Mouse (Mus musculus) heart, embryonic 12.5 days (tissue): ENCODE measurements around the gene D430041D05Rik. TPM values are rescaled to one million over a fixed set of nuclear protein-coding genes. Genes with fewer than 3 reads are reported as not detected.

Experiments
- ATAC-seq: fragments of 200-750 bp; cut with Nextera tagmentation; 2 replicates; pipeline ENCODE4 v1.8.0; 2017; ENCODE audit warnings: moderate TSS enrichment, moderate library complexity; ENCODE audit not compliant: insufficient number of reproducible peaks, low FRiP score
- H3K27ac ChIP-seq: fragments of 300-500 bp; sonication (generic); 2 replicates; pipeline ENCODE4 v1.5.1; 2016; ENCODE audit warnings: mild to moderate bottlenecking, moderate library complexity; ENCODE audit not compliant: poor library complexity, severe bottlenecking
- H3K27me3 ChIP-seq: fragments of 300-500 bp; sonication (generic); replicated peaks from 2 replicates; pipeline ENCODE4 v1.6.1; 2016; ENCODE audit warnings: mild to moderate bottlenecking, moderate library complexity
- H3K36me3 ChIP-seq: fragments of 300-500 bp; sonication (generic); 2 replicates; pipeline ENCODE4 v1.6.1; 2016; ENCODE audit warnings: mild to moderate bottlenecking, moderate library complexity
- H3K4me1 ChIP-seq: fragments of 300-500 bp; sonication (generic); replicated peaks from 2 replicates; pipeline ENCODE4 v1.6.1; 2016; ENCODE audit warnings: mild to moderate bottlenecking
- H3K4me2 ChIP-seq: fragments of 300-500 bp; sonication (generic); 2 replicates; pipeline ENCODE4 v1.6.1; 2016; ENCODE audit warnings: mild to moderate bottlenecking, moderate library complexity
- H3K4me3 ChIP-seq: fragments of 300-500 bp; sonication (generic); 2 replicates; pipeline ENCODE4 v1.5.1; 2016; ENCODE audit warnings: mild to moderate bottlenecking
- H3K9ac ChIP-seq: fragments of 300-500 bp; sonication (generic); 2 replicates; pipeline ENCODE4 v1.6.1; 2016; ENCODE audit warnings: mild to moderate bottlenecking, moderate library complexity
- H3K9me3 ChIP-seq: fragments of 300-500 bp; sonication (generic); replicated peaks from 2 replicates; pipeline ENCODE4 v1.6.1; 2016; ENCODE audit warnings: mild to moderate bottlenecking, moderate library complexity
- WGBS: fragments of 180-500 bp; shearing (Covaris S2); methylation state at CpG from one replicate; pipeline ENCODE4 v1.1.7; 2016; 5-methylcytosine and 5-hydroxymethylcytosine counted together
- polyA plus RNA-seq: library from polyadenylated mRNA; unstranded; fragments of >200 nt; fragmentation: Nextera tagmentation; extraction: Ambion mirVana; gene quantifications from 2 replicates; pipeline ENCODE4 v1.2.1, GENCODE M21; 2016

D430041D05Rik gene
- polyA plus RNA-seq, 1 experiment from 2014 or later, result 0.04 TPM

DNA sequence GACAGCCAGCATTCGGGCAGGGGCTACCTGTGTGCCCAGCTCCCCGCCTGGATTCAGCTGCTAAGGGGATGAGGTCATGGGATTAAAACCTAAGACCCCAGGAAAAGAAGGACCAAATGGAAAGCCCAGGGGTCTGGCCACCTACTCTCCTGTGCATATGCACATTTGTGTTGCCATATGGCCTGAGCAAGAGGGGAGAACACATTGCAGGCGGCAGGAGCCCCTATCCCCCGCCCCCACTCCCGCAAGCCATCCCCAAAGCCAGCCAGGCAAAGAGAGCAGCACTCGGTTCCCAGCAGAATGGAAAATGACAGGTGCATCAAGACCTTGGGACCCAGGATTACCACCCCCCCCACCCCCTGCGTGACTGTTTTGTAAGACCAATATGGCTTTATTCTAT is 31.5 kb downstream of the D430041D05Rik start:
- no peaks in the 10 kb centered on the region for H3K9me3 ChIP-seq
- H3K27me3 ChIP-seq, result peaks cover 14% of the 10 kb centered on the region
- no peak overlapping the region for H3K27ac ChIP-seq
- H3K4me1 ChIP-seq, result no peaks in the 10 kb centered on the region
- no peaks in the 10 kb centered on the region for H3K36me3 ChIP-seq
- WGBS, result 16% methylated on average over 7 of the region's 7 CpGs
- no peak overlapping the region for H3K4me2 ChIP-seq
- no peak for ATAC-seq
- H3K4me3 ChIP-seq, result no peak overlapping the region
- H3K9ac ChIP-seq, result no peak overlapping the region

DNA sequence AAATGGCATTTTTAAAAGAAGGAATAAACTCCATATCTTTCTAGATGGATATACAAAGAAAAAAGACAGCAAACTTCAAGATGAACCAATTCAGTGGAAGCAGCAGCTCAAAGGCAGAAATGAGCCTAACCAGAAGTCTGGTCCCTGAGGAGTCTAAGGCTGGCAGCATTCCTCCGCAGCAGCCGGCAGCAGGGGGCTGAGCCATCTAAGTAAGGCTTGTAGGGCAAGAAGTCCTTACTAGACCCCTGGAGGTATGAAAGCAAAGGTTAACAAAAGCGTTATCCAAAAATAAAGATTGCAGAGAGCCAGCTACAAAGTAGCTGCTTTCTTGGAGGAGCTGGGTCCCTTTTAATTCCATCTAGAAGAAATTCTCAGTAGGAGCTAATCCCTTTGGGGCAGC is 32.0 kb downstream of the D430041D05Rik start:
- Histone ChIP-seq H3K4me2 (no peak overlapping the region), H3K36me3 (no peaks in the 10 kb centered on the region), H3K27me3 (peaks cover 14% of the 10 kb centered on the region), H3K9me3 (no peaks in the 10 kb centered on the region), H3K27ac (no peak overlapping the region), H3K4me3 (no peak overlapping the region), H3K4me1 (no peaks in the 10 kb centered on the region), H3K9ac (no peak overlapping the region)
- no peak for ATAC-seq
- WGBS, result 5% methylated on average over 3 of the region's 3 CpGs

DNA sequence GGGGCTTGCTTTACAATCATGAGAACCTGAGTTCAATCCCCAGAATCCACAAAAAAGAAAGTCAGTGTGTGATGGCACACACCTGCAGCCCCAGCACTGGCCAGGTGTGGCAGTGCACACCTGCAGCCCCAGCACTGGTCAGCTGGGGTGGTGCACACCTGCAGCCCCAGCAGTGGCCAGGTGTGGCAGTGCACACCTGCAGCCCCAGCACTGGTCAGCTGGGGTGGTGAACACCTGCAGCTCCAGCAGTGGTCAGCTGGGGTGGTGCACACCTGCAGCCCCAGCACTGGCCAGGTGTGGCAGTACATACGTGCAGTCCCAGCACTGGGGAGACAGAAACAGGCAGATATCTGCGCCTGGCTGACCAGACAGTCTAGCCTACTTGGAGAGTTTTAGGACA is 32.8 kb downstream of the D430041D05Rik start:
- ATAC-seq, result no peak
- Histone ChIP-seq H3K9ac (no peak overlapping the region), H3K9me3 (no peaks in the 10 kb centered on the region), H3K36me3 (no peaks in the 10 kb centered on the region), H3K27ac (no peak overlapping the region), H3K4me2 (no peak overlapping the region), H3K4me1 (no peaks in the 10 kb centered on the region), H3K4me3 (no peak overlapping the region), H3K27me3 (peaks cover 14% of the 10 kb centered on the region)
- 68% methylated on average over 2 of the region's 2 CpGs for WGBS

DNA sequence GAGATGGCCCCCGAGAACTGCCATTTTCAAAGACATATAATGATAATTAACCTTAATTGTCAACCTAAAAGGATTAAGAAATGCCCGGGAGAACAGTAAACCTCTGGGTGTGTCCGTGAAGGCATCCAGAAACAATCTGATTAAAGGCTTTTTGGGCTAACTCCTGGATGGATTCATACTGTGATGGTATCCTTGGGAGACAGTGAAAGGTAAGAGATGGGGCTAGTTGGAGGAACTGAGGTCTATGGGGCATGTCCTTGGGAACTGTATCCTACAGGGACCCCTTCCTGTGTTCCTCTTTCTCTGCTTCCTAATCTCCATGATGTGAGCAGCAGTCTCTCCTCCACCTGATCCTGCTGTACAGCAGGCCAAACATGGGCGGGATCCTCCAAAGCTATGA is 38.7 kb downstream of the D430041D05Rik start:
- no peak overlapping the region for H3K27ac ChIP-seq
- H3K9me3 ChIP-seq, result no peaks in the 10 kb centered on the region
- H3K9ac ChIP-seq, result no peak overlapping the region
- no peak for ATAC-seq
- H3K4me1 ChIP-seq, result peaks cover 5% of the 10 kb centered on the region; the same call in 1 of the 2 replicates
- 79% methylated on average over 4 of the region's 4 CpGs for WGBS
- H3K27me3 ChIP-seq, result no peaks in the 10 kb centered on the region
- no peaks in the 10 kb centered on the region for H3K36me3 ChIP-seq
- H3K4me2 ChIP-seq, result no peak overlapping the region
- H3K4me3 ChIP-seq, result no peak overlapping the region

DNA sequence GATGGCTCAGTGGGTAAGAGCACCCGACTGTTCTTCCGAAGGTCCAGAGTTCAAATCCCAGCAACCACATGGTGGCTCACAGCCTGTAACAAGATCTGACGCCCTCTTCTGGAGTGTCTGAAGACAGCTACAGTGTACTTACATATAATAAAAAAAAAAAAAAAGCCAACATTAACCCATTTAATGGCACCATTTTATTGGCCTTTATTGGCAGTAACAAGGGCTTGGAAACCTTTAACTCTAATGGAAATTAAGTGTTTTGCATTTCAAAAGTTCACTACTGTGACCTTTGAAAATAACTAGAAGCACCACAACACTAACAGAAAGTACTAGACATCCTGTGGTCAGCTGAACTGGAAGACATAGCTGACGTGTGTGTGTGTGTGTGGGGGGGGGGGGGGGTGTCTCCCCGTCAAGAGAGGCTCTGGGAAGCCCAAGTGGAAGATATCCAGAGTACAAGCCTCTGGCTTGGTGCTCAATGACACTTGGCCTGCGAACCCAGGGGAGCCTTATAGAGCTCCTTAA is 39.1 kb downstream of the D430041D05Rik start:
- no peak overlapping the region for H3K4me3 ChIP-seq
- 68% methylated on average over 6 of the region's 6 CpGs for WGBS
- ATAC-seq, result no peak
- no peak overlapping the region for H3K27ac ChIP-seq
- H3K9ac ChIP-seq, result no peak overlapping the region
- H3K27me3 ChIP-seq, result no peaks in the 10 kb centered on the region
- peaks cover 5% of the 10 kb centered on the region; the same call in 1 of the 2 replicates for H3K4me1 ChIP-seq
- H3K36me3 ChIP-seq, result no peaks in the 10 kb centered on the region
- no peaks in the 10 kb centered on the region for H3K9me3 ChIP-seq
- H3K4me2 ChIP-seq, result no peak overlapping the region

DNA sequence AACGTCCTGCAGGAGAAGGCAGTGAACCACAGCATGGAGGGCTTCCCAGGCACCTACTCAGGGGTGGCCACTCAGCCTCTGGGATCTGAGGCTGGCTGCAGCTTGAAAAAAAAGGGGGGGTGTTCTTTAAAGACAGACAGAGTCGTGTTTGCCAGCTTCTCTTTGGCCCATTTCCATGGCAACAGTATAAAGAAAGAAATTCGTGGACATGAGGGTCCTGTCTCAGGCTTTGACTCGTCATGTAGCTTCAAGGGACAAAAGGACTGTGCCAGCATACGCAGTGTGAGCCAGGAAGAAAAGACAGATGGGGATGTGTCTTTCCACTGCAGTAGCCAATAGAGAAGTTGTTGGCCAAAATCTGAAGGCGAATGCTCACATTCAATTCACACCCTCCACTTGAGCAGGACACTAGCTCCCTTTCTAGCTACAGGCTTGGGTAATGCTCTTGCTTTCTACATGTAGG is 42.9 kb downstream of the D430041D05Rik start:
- Histone ChIP-seq H3K36me3 (no peaks in the 10 kb centered on the region), H3K4me2 (no peak overlapping the region), H3K9me3 (no peaks in the 10 kb centered on the region), H3K9ac (no peak overlapping the region), H3K27ac (no peak overlapping the region), H3K4me1 (peaks cover 5% of the 10 kb centered on the region; the same call in 1 of the 2 replicates), H3K4me3 (no peak overlapping the region), H3K27me3 (no peaks in the 10 kb centered on the region)
- ATAC-seq, result no peak
- 43% methylated on average over 6 of the region's 6 CpGs for WGBS

DNA sequence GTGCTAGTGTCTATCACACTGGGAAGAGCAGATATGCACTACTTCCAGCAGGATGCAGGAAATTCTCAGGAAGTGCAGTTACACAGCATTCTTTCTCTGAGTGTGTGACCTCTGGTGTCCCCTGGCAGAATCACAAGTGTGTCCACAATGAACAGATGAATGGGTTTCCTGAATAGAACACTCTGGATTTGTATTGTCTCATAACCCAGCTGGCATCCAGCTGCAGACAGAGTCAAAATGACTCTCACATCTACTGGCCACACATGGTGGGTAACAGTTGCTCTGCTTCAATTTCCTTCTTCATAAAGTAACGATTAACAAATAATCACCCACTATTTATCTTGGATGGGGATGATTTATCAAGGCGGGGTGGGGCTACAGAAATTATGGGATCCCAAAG is 43.5 kb downstream of the D430041D05Rik start:
- Histone ChIP-seq H3K4me1 (peaks cover 5% of the 10 kb centered on the region; the same call in 1 of the 2 replicates), H3K36me3 (no peaks in the 10 kb centered on the region), H3K27me3 (no peaks in the 10 kb centered on the region), H3K4me3 (no peak overlapping the region), H3K27ac (no peak overlapping the region), H3K9ac (no peak overlapping the region), H3K4me2 (no peak overlapping the region), H3K9me3 (no peaks in the 10 kb centered on the region)
- 77% methylated on average over 2 of the region's 2 CpGs for WGBS
- no peak for ATAC-seq

DNA sequence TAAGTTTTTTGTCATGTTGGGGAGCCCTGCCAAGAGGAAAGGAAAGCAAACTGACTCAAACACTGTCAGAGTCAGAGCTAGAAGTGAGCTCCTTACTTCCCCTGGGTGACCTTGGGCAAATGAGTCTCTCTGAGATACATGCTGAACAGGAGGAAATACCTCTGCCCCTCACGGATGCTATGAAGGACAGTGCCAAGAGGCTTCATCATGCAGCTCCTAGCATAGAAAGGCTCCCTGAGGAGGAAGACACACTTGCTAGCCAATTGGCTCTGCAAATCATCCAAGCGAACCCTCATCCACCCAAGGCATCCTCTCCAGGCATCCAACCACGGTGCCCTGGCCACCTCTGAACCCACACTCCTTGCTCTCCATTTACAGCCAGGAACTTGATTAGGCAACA is 51.5 kb downstream of the D430041D05Rik start:
- Histone ChIP-seq H3K4me1 (no peaks in the 10 kb centered on the region), H3K36me3 (no peaks in the 10 kb centered on the region), H3K9ac (no peak overlapping the region), H3K27me3 (no peaks in the 10 kb centered on the region), H3K4me3 (no peak overlapping the region), H3K27ac (no peak overlapping the region), H3K4me2 (no peak overlapping the region), H3K9me3 (no peaks in the 10 kb centered on the region)
- ATAC-seq, result no peak
- 79% methylated on average over 3 of the region's 3 CpGs for WGBS

DNA sequence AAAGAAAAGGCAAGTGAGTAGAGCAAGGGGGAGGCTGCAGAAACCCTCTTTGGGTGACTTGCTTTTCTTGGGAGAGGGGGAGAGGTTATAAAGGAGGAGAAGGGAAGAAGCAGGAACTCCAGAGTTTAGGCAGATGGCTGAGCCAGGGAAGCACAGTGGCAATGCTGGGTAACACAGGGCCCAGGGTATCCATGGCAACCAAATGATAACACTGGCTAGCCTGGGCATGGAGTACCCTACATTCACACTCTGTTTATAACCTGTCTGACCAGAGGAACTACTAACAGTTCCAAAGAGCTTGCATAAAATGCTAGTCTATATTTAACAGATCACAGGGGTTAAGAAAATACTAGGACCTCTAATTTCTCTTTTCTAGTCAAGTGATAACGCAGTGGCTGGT is 51.9 kb downstream of the D430041D05Rik start:
- no peaks in the 10 kb centered on the region for H3K36me3 ChIP-seq
- H3K4me2 ChIP-seq, result no peak overlapping the region
- H3K27ac ChIP-seq, result no peak overlapping the region
- H3K4me1 ChIP-seq, result no peaks in the 10 kb centered on the region
- no peaks in the 10 kb centered on the region for H3K27me3 ChIP-seq
- 84% methylated on average over 1 of the region's 1 CpGs for WGBS
- H3K9me3 ChIP-seq, result no peaks in the 10 kb centered on the region
- no peak for ATAC-seq
- H3K4me3 ChIP-seq, result no peak overlapping the region
- no peak overlapping the region for H3K9ac ChIP-seq

DNA sequence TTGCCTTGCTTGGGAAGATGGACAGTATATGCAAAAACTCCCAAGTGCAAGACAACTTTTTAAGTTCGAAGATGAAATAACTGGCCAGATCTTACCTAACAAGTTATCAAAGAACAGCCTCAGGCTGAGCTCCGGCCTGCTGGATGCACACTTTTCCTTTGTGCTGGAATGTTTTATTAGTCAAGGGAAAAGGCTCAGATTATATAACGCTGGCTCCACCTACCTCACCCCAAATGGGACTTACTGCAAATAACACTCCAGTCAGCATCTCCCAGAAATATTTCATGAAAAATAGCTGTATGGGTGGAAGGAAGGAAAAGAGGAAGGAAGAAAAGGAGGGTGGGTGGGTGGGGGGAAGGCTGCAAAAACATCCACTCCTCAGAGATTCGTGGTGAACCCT is 54.3 kb downstream of the D430041D05Rik start:
- Histone ChIP-seq H3K9ac (no peak overlapping the region), H3K4me1 (no peaks in the 10 kb centered on the region), H3K4me2 (no peak overlapping the region), H3K9me3 (no peaks in the 10 kb centered on the region), H3K4me3 (no peak overlapping the region), H3K27me3 (no peaks in the 10 kb centered on the region), H3K27ac (no peak overlapping the region), H3K36me3 (no peaks in the 10 kb centered on the region)
- ATAC-seq, result no peak
- WGBS, result 76% methylated on average over 4 of the region's 4 CpGs

DNA sequence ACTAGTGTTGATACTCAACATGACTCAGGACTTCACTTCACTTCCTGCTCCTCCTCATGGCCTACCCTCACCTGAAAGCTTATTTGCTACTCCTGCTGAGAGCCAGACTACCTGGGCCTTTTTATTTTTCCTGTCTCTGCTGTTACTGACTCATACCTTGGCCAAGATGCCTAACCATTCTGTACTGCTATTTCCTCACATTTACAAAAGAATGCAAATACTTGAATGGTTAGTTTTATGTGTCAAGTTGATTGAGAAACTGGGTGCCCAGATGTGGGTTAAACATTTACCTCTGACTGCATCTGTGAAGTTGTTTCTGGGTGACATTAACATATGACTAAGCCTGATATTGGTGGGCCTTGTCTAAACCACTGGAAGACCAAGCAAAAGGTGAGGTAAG is 56.7 kb downstream of the D430041D05Rik start:
- no peaks in the 10 kb centered on the region for H3K9me3 ChIP-seq
- H3K27ac ChIP-seq, result no peak overlapping the region

DNA sequence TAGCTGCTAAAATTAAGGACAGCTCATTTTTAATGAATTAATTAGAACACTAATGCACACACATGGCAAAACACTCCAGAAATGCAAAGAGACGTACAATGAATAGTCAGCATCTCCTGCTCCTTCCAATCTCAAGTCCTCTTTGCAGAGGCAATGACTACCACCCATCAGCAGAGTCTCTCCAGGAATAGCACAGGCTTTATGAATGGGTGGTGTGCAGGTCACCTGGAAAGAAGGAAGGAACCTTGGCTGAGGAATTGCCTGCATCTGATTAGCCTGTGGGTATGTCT is 58.7 kb downstream of the D430041D05Rik start:
- 89% methylated on average over 1 of the region's 1 CpGs for WGBS
- Histone ChIP-seq H3K4me3 (no peak overlapping the region), H3K27ac (no peak overlapping the region), H3K36me3 (no peaks in the 10 kb centered on the region), H3K9me3 (no peaks in the 10 kb centered on the region), H3K4me1 (no peaks in the 10 kb centered on the region), H3K9ac (no peak overlapping the region), H3K27me3 (no peaks in the 10 kb centered on the region), H3K4me2 (no peak overlapping the region)
- no peak for ATAC-seq

More for the DNA sequence above, 56.7 kb downstream of the D430041D05Rik start:
- no peak for ATAC-seq
- Histone ChIP-seq H3K4me1 (no peaks in the 10 kb centered on the region), H3K4me3 (no peak overlapping the region), H3K36me3 (no peaks in the 10 kb centered on the region), H3K27me3 (no peaks in the 10 kb centered on the region), H3K9ac (no peak overlapping the region), H3K4me2 (no peak overlapping the region)
